25 mouse cellular contexts compared by ENCODE assay signal in the genomic region with DNA sequence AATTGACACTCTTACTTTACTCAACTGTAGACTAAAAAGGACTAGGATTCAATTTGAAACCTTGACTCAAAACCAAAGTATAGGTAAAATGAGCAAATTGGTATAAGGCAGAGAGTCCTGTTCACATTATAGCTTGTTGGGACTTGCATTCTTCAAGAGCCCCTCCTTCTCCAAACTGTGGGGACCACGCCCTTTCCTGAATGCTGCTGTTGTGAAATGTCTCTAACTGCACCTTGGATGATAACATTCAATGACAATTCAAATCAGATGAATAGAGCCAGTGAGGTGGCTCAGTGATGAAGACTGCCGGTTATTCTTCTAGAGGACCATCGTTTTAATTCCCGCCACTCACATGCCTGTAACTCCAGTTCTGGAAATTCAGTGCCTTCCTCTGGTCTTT.
"Had no signal": no experiment of that assay in that cellular context is flagged by ENCODE, and none has a peak within 500 bp of the region (broad histone marks: within the 10 kb centered on the region; RNA-seq: fewer than 3 reads in every experiment).

No protein-coding gene starts in this region.

- H3K9me3 ChIP-seq: heart, embryonic 12.5 days; hindbrain, embryonic 10.5 days; hindbrain, embryonic 12.5 days; kidney, embryonic 15.5 days; limb, embryonic 10.5 days; limb, embryonic 12.5 days; liver, embryonic 13.5 days had no signal

- H3K4me3 ChIP-seq: heart, adult 2 months; heart, embryonic 12.5 days; hindbrain, embryonic 10.5 days; hindbrain, embryonic 12.5 days; kidney, embryonic 15.5 days; limb, embryonic 10.5 days; limb, embryonic 12.5 days; liver, embryonic 13.5 days had no signal

- H3K4me1 ChIP-seq: heart, embryonic 12.5 days; hindbrain, embryonic 10.5 days; hindbrain, embryonic 12.5 days; kidney, embryonic 15.5 days; limb, embryonic 10.5 days; limb, embryonic 12.5 days; liver, embryonic 13.5 days had no signal

- H3K27ac ChIP-seq: heart, adult 2 months; hindbrain, embryonic 10.5 days; hindbrain, embryonic 12.5 days; hindbrain, embryonic 14.5 days; kidney, embryonic 15.5 days; kidney, postnatal 0 days; limb, embryonic 10.5 days; limb, embryonic 12.5 days; liver, embryonic 13.5 days had no signal

- H3K27me3 ChIP-seq: heart, embryonic 12.5 days; hindbrain, embryonic 12.5 days; kidney, embryonic 15.5 days; limb, embryonic 12.5 days; liver, embryonic 13.5 days had no signal

- H3K36me3 ChIP-seq: heart, embryonic 12.5 days; hindbrain, embryonic 10.5 days; hindbrain, embryonic 12.5 days; kidney, embryonic 15.5 days; limb, embryonic 10.5 days; limb, embryonic 12.5 days; liver, embryonic 13.5 days had no signal

- ATAC-seq: hindbrain, embryonic 16.5 days; intestine, embryonic 16.5 days had no signal

- DNase-seq: gastrocnemius, postnatal 14 days; gastrocnemius, postnatal 36 days; heart, adult 2 months; heart, postnatal 10 days; heart, postnatal 4 days; kidney, adult 11 months; kidney, adult 2 months; kidney, adult 9 months; kidney, postnatal 14 days; kidney, postnatal 36 days; layer of hippocampus, adult 9-11 months; layer of hippocampus, postnatal 36 days; liver; liver, embryonic 13.5 days had no signal

- H3K4me2 ChIP-seq: heart, embryonic 12.5 days; hindbrain, embryonic 12.5 days; hindbrain, embryonic 14.5 days; kidney, embryonic 15.5 days; limb, embryonic 12.5 days; liver, embryonic 11.5 days; liver, embryonic 13.5 days had no signal

- H3K9ac ChIP-seq: heart, embryonic 12.5 days; hindbrain, embryonic 12.5 days; hindbrain, embryonic 14.5 days; kidney, embryonic 15.5 days; limb, embryonic 12.5 days; liver, embryonic 13.5 days had no signal
